Mouse (Mus musculus): ENCODE measurements around the gene Ttll10. TPM values are rescaled to one million over a fixed set of nuclear protein-coding genes. Genes with fewer than 3 reads are reported as not detected.

Gene Ttll10
- polyA plus RNA-seq, 1 experiment from 2014 or later, result 3.5 TPM

DNA sequence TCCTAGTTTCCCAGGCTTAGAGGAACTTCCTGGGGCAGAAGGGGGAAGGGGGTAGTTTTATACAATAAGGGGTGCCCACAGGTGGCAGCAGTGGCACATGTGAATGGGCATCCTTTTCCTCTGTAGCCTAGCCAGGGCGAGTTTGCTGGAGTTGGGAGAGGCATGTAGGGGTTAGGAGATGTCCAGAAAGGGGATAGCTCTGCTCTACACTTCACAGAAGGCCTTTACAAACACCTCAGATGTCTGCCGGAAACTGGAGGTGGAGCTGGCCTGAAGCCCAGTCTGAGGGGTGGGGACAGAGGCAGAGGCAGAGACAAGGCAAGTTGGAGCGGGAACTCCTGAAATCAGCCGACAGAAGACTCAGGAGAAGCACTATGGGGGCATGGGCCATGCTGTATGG is 33.2 kb downstream of the Ttll10 start, which contains the start of gene Tnfrsf18:
Gene Tnfrsf18, plus strand, starts transcription at position 152 of the 400 bp plus-strand sequence.
- Histone ChIP-seq H3K9me3 (ENCODE audit: control insufficient read depth, low read length) (no peaks in the 10 kb centered on the region), H3K4me1 (replicated peaks; ENCODE audit: control insufficient read depth, insufficient read depth, low read length) (peaks cover 10% of the 10 kb centered on the region), H3K27me3 (replicated peaks; ENCODE audit: control insufficient read depth, insufficient read depth, low read length) (no peaks in the 10 kb centered on the region), H3K9ac (ENCODE audit: low read length) (no peak within 1 kb of the TSS), H3K27ac (ENCODE audit: low read depth) (no peak within 1 kb of the TSS), H3K4me2 (ENCODE audit: low read length) (no peak within 1 kb of the TSS), H3K4me3 (ENCODE audit: low read depth, low read length) (no peak within 1 kb of the TSS), H3K36me3 (ENCODE audit: control insufficient read depth, insufficient read depth, low read length) (peaks cover 16% of the 10 kb centered on the region; the same call in 1 of the 2 replicates)
- ATAC-seq (replicated peaks; ENCODE audit: low FRiP score, low TSS enrichment, low read depth) (no peak), DNase-seq (ENCODE audit: low spot score) (no peak)
- 48% methylated on average over 4 of the region's 4 CpGs for WGBS

DNA sequence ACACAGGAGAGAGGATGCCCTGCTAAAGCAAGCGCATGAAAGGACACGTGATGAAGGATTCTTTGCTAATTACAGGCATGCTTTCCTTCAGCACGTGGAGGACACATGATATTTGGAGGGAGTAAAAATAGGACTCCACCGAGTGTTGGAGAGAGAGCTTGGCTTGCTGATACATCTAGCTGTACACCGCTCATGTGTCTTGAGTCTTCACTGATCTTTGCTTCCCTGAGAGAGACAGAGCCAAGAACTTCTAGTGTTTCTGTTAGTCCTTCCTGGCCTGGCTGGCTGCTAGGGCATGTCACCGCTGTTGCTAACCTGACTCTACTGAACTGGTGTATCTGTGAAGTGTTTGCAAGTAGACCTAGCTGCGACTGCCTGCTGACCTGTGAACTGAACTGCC is 35.0 kb downstream of the Ttll10 start:
- Histone ChIP-seq H3K9me3 (ENCODE audit: control insufficient read depth, low read length) (no peaks in the 10 kb centered on the region), H3K4me3 (ENCODE audit: low read depth, low read length) (no peak overlapping the region), H3K4me1 (replicated peaks; ENCODE audit: control insufficient read depth, insufficient read depth, low read length) (no peaks in the 10 kb centered on the region), H3K36me3 (ENCODE audit: control insufficient read depth, insufficient read depth, low read length) (0 out of 2 replicates have a peak, but pooled peaks cover 12% of the 10 kb centered on the region), H3K4me2 (ENCODE audit: low read length) (no peak overlapping the region), H3K27me3 (replicated peaks; ENCODE audit: control insufficient read depth, insufficient read depth, low read length) (no peaks in the 10 kb centered on the region), H3K27ac (ENCODE audit: low read depth) (no peak overlapping the region), H3K9ac (ENCODE audit: low read length) (no peak overlapping the region)
- ATAC-seq (replicated peaks; ENCODE audit: low FRiP score, low TSS enrichment, low read depth) (no peak), DNase-seq (ENCODE audit: low spot score) (no peak)
- WGBS, result 92% methylated on average over 7 of the region's 7 CpGs

DNA sequence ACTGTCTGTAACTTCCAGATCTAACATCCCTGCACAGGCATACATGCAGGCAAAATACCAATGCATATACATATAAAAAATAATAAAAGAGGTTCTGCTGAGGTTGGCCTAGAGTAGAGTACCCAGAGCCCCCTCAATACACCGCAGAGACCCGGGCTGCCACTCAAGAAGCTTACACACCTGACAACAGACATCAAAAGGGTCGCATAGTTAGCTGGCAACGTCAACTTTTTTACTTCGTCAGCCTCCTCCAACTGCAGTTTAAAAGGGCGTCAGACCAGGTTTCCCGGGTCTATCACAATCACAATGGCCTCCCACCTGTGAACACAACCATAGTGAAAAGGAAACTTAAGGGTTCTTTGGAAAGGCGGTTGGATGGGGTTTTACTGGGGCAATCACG is 35.7 kb downstream of the Ttll10 start:
- Histone ChIP-seq H3K4me1 (replicated peaks; ENCODE audit: control insufficient read depth, insufficient read depth, low read length) (no peaks in the 10 kb centered on the region), H3K9me3 (ENCODE audit: control insufficient read depth, low read length) (no peaks in the 10 kb centered on the region), H3K4me2 (ENCODE audit: low read length) (no peak overlapping the region), H3K27ac (ENCODE audit: low read depth) (no peak overlapping the region), H3K9ac (ENCODE audit: low read length) (no peak overlapping the region), H3K27me3 (replicated peaks; ENCODE audit: control insufficient read depth, insufficient read depth, low read length) (no peaks in the 10 kb centered on the region), H3K4me3 (ENCODE audit: low read depth, low read length) (no peak overlapping the region), H3K36me3 (ENCODE audit: control insufficient read depth, insufficient read depth, low read length) (0 out of 2 replicates have a peak, but pooled peaks cover 11% of the 10 kb centered on the region)
- no peak for ATAC-seq (replicated peaks; ENCODE audit: low FRiP score, low TSS enrichment, low read depth)
- DNase-seq (ENCODE audit: low spot score), result no peak
- WGBS, result 79% methylated on average over 9 of the region's 9 CpGs

DNA sequence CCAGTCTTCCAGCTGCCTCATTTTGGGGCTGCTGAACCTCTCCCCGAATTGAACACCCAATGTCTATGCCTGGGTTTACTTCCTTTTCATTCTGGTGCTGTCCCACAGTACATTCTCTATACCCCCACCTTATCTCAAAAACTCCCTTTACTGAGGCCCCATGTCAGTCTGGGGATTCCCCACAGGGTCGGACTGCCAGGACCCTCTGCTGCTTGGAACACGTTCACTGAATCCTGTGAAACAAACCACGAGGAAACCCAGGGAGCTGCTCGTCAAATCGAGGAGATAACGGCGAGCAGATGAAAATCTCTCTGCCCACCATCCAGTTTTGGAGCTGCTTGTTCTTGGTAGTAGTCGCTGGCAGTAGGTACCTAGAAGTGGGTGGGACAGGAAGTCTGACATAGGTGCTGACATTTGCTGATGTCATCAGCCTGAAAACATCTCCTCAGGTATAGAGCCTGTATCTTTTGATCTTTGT is 37.2 kb downstream of the Ttll10 start:
- WGBS, result 62% methylated on average over 9 of the region's 9 CpGs
- Histone ChIP-seq H3K27ac (ENCODE audit: low read depth) (no peak overlapping the region), H3K36me3 (ENCODE audit: control insufficient read depth, insufficient read depth, low read length) (no peaks in the 10 kb centered on the region), H3K9me3 (ENCODE audit: control insufficient read depth, low read length) (no peaks in the 10 kb centered on the region), H3K4me3 (ENCODE audit: low read depth, low read length) (no peak overlapping the region), H3K4me1 (replicated peaks; ENCODE audit: control insufficient read depth, insufficient read depth, low read length) (no peaks in the 10 kb centered on the region), H3K9ac (ENCODE audit: low read length) (no peak overlapping the region), H3K27me3 (replicated peaks; ENCODE audit: control insufficient read depth, insufficient read depth, low read length) (no peaks in the 10 kb centered on the region), H3K4me2 (ENCODE audit: low read length) (no peak overlapping the region)
- DNase-seq (ENCODE audit: low spot score) (no peak), ATAC-seq (replicated peaks; ENCODE audit: low FRiP score, low TSS enrichment, low read depth) (no peak)

DNA sequence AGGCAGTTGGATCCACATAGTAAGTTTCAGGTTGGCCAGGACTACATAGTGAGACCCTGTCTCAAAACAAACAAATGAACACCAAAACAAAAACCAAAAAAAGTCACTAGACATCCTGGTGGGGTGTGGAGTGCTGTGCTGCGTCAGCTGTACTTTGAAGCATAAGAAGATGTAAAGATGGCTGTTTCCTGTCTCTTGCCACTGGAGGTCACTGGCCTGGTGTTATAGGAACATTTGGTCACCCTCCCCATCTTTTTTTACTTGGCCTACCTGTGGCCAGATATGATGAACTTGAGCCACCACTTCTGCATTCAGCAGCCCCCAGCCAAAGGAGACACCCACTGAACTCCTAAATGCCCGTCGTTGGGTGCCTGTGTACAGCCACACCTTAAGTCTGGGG is 37.8 kb downstream of the Ttll10 start:
- Histone ChIP-seq H3K4me2 (ENCODE audit: low read length) (no peak overlapping the region), H3K27me3 (replicated peaks; ENCODE audit: control insufficient read depth, insufficient read depth, low read length) (no peaks in the 10 kb centered on the region), H3K36me3 (ENCODE audit: control insufficient read depth, insufficient read depth, low read length) (no peaks in the 10 kb centered on the region), H3K9ac (ENCODE audit: low read length) (no peak overlapping the region), H3K4me1 (replicated peaks; ENCODE audit: control insufficient read depth, insufficient read depth, low read length) (no peaks in the 10 kb centered on the region), H3K9me3 (ENCODE audit: control insufficient read depth, low read length) (no peaks in the 10 kb centered on the region), H3K4me3 (ENCODE audit: low read depth, low read length) (no peak overlapping the region), H3K27ac (ENCODE audit: low read depth) (no peak overlapping the region)
- DNase-seq (ENCODE audit: low spot score) (no peak), ATAC-seq (replicated peaks; ENCODE audit: low FRiP score, low TSS enrichment, low read depth) (no peak)
- WGBS, result 58% methylated on average over 3 of the region's 3 CpGs

DNA sequence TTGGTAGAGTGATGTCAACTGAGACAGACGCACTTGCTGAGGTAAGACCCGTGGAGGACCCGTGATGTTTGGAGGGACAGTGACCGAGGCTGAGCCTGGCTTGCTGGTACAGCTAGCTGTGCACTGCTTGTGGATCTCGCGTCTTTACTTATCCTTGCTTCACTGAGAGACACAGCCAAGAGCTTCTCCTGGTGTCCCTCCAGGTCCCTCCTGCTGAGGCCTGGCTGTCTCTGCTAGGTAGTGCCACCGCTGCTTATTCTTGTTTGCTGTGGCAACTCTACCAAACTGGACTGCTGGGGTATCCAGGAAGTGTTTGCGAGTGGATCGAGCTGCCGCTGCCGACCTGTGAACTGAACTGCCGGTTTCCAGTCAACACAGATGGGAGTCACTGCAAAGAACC is 39.4 kb downstream of the Ttll10 start:
- Histone ChIP-seq H3K4me3 (ENCODE audit: low read depth, low read length) (no peak overlapping the region), H3K9me3 (ENCODE audit: control insufficient read depth, low read length) (no peaks in the 10 kb centered on the region), H3K4me1 (replicated peaks; ENCODE audit: control insufficient read depth, insufficient read depth, low read length) (no peaks in the 10 kb centered on the region), H3K27ac (ENCODE audit: low read depth) (no peak overlapping the region), H3K9ac (ENCODE audit: low read length) (no peak overlapping the region), H3K27me3 (replicated peaks; ENCODE audit: control insufficient read depth, insufficient read depth, low read length) (no peaks in the 10 kb centered on the region), H3K36me3 (ENCODE audit: control insufficient read depth, insufficient read depth, low read length) (0 out of 2 replicates have a peak, but pooled peaks cover 6% of the 10 kb centered on the region), H3K4me2 (ENCODE audit: low read length) (no peak overlapping the region)
- no peak for ATAC-seq (replicated peaks; ENCODE audit: low FRiP score, low TSS enrichment, low read depth)
- DNase-seq (ENCODE audit: low spot score), result no peak
- 89% methylated on average over 12 of the region's 12 CpGs for WGBS

DNA sequence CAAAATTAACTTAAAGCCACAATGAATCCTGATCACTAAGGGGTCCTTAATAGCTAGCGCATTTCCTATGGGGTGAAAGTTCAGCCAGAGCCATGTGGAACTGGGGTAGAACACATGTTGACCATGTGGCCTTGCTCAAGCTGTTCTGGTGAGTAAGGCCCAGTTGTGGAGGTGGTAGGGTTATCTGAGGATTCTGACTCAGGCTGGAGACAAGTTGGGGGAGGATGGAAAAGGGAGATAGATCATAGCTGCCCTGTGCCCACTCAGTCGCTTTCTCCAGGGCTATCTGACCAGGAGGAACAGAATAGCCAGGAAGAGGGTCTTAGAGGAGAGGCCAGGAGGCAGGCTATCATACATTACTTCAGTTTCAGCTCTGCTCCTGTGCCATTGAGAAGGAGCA is 44.8 kb downstream of the Ttll10 start:
- WGBS, result 91% methylated on average over 2 of the region's 2 CpGs
- DNase-seq (ENCODE audit: low spot score), result no peak
- no peak overlapping the region for H3K9ac ChIP-seq (ENCODE audit: low read length)
- ATAC-seq (replicated peaks; ENCODE audit: low FRiP score, low TSS enrichment, low read depth), result no peak
- no peaks in the 10 kb centered on the region for H3K9me3 ChIP-seq (ENCODE audit: control insufficient read depth, low read length)
- no peak overlapping the region for H3K4me2 ChIP-seq (ENCODE audit: low read length)
- no peaks in the 10 kb centered on the region for H3K27me3 ChIP-seq (replicated peaks; ENCODE audit: control insufficient read depth, insufficient read depth, low read length)
- H3K4me3 ChIP-seq (ENCODE audit: low read depth, low read length), result no peak overlapping the region
- H3K27ac ChIP-seq (ENCODE audit: low read depth), result no peak overlapping the region
- H3K36me3 ChIP-seq (ENCODE audit: control insufficient read depth, insufficient read depth, low read length), result peaks cover 48% of the 10 kb centered on the region
- no peaks in the 10 kb centered on the region for H3K4me1 ChIP-seq (replicated peaks; ENCODE audit: control insufficient read depth, insufficient read depth, low read length)

DNA sequence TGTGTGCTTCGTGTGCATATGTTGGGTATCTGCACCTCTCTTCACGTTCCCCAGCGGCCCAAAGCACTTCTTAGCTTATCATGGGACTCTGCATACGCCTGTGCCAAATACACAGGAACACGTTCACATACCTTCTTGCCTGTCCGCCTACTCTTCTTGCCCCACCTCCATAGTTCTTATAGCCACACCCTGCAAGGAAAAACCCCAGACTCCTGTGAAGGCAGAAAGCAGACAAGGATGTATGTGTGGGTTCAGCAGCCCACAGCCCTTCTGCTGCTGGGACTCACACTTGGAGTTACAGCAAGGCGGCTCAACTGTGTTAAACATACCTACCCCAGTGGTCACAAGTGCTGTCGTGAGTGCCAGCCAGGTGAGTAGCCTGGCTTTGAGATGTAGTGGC is 45.6 kb downstream of the Ttll10 start, which contains the start of gene Tnfrsf4:
Gene Tnfrsf4, plus strand, starts transcription at position 207 of the 400 bp plus-strand sequence.
- H3K4me2 ChIP-seq (ENCODE audit: low read length), result no peak within 1 kb of the TSS
- no peak within 1 kb of the TSS for H3K27ac ChIP-seq (ENCODE audit: low read depth)
- no peak within 1 kb of the TSS for H3K9ac ChIP-seq (ENCODE audit: low read length)
- no peaks in the 10 kb centered on the region for H3K27me3 ChIP-seq (replicated peaks; ENCODE audit: control insufficient read depth, insufficient read depth, low read length)
- H3K4me1 ChIP-seq (replicated peaks; ENCODE audit: control insufficient read depth, insufficient read depth, low read length), result no peaks in the 10 kb centered on the region
- 73% methylated on average over 8 of the region's 8 CpGs for WGBS
- no peak within 1 kb of the TSS for H3K4me3 ChIP-seq (ENCODE audit: low read depth, low read length)
- H3K9me3 ChIP-seq (ENCODE audit: control insufficient read depth, low read length), result no peaks in the 10 kb centered on the region
- ATAC-seq (replicated peaks; ENCODE audit: low FRiP score, low TSS enrichment, low read depth) (no peak), DNase-seq (ENCODE audit: low spot score) (no peak)
- H3K36me3 ChIP-seq (ENCODE audit: control insufficient read depth, insufficient read depth, low read length), result peaks cover 56% of the 10 kb centered on the region

DNA sequence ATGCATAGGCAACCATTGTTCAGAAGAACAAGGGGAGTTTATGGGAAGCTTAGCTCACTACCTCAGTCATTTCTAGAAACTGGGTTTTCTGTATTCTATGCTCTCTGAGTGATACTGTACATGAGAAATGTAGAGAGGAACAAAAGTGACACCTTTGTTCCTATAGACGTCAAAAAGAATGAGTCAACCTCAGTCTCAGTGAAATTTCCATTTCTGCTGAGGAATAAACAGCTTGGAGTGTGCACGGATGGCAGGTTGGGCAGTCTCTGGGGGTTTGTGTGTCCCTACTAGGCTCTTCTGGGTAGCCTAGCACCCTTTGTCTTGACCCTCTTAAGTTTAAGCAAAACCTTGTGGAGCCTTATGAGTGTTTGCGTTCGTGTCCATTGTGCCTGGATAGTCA is 50.8 kb downstream of the Ttll10 start:
- DNase-seq (ENCODE audit: low spot score), result no peak
- no peak overlapping the region for H3K4me2 ChIP-seq (ENCODE audit: low read length)
- no peak overlapping the region for H3K27ac ChIP-seq (ENCODE audit: low read depth)
- H3K4me3 ChIP-seq (ENCODE audit: low read depth, low read length), result no peak overlapping the region
- H3K9me3 ChIP-seq (ENCODE audit: control insufficient read depth, low read length), result no peaks in the 10 kb centered on the region
- 93% methylated on average over 4 of the region's 4 CpGs for WGBS
- no peaks in the 10 kb centered on the region for H3K4me1 ChIP-seq (replicated peaks; ENCODE audit: control insufficient read depth, insufficient read depth, low read length)
- no peak overlapping the region for H3K9ac ChIP-seq (ENCODE audit: low read length)
- no peaks in the 10 kb centered on the region for H3K27me3 ChIP-seq (replicated peaks; ENCODE audit: control insufficient read depth, insufficient read depth, low read length)
- H3K36me3 ChIP-seq (ENCODE audit: control insufficient read depth, insufficient read depth, low read length), result peaks cover 97% of the 10 kb centered on the region
- ATAC-seq (replicated peaks; ENCODE audit: low FRiP score, low TSS enrichment, low read depth), result no peak

All from intestine, embryonic 14.5 days (tissue).